Mouse (Mus musculus) lung, postnatal 0 days (tissue): ENCODE data around the gene Osgepl1.

ENCODE experiments used
- CTCF ChIP-seq: IDR thresholded peaks from 2 replicates; pipeline ENCODE4 v1.5.1; 2016; ENCODE audit warnings: antibody characterized with exemption, mild to moderate bottlenecking
- EP300 ChIP-seq: IDR thresholded peaks from 2 replicates; pipeline ENCODE4 v1.6.1; 2016; ENCODE audit warnings: antibody characterized with exemption, mild to moderate bottlenecking, control low read depth

DNA sequence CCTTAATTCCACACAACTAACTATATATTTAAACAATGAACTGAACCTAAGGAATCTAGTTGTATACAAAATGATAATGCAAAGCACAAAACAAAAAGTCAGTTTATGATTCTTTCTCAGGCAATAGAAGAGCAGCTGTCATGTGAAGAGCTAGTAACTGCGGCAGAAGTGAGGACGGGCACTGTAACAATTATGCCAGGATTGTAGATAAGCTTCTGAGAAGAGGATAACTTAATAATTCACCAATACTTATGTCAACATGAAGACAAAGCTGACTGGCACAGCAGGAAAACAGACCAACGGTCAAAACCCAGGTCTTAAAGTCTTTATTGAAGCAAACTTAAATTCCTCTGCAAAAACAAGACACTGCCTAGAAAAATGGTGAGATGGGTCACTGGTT, 22.2 kb upstream of the Osgepl1 start:
- TF ChIP-seq EP300 (no peak), CTCF (no peak)
